Mouse (Mus musculus) left cerebral cortex, postnatal 4 days (tissue): ENCODE results near the gene C3. TPM values are rescaled to one million over a fixed set of nuclear protein-coding genes. Genes with fewer than 3 reads are reported as not detected.

Experiments used
- DNase-seq: peaks from one replicate; pipeline ENCODE4 v3.0.0-alpha.2; 2022
- intact Hi-C: fragments of 180-260 bp; cut with DNase I; formaldehyde crosslinking; loops from one replicate; pipeline ENCODE4 v1.15.1; 2025
- microRNA-seq: library from miRNA; unstranded; fragments of <30 nt; microRNA quantifications from one replicate; pipeline ENCODE4 v1.2.0, GENCODE M21; 2022
- total RNA-seq, 2 experiments: library from RNA; stranded (reverse); gene quantifications; 2 replicates each; pipeline ENCODE4 v1.2.3; 2021

C3 gene
- total RNA-seq, 2 experiments from 2014 or later, result 0.46 to 1.2 TPM

- intact Hi-C loops, result no loop called here
These were observed 47.6 kb downstream of the C3 start for GRCm38 (mm10) chr17:57180363-57180762.

GRCm38 (mm10) chr17:57173351-57173750 lies 54.6 kb downstream of the C3 start:
- no peak for DNase-seq
- intact Hi-C loops, result no loop called here

More at GRCm38 (mm10) chr17:57180363-57180762, 47.6 kb downstream of the C3 start:
- DNase-seq, result peak; percentile 7

- DNase-seq, result no peak
- intact Hi-C loops, result no loop called here
These were observed 55.6 kb downstream of the C3 start for GRCm38 (mm10) chr17:57172378-57172777.

- DNase-seq, result no peak
- intact Hi-C loops, result no loop called here
These were observed 57.2 kb downstream of the C3 start for GRCm38 (mm10) chr17:57170616-57171260.

- intact Hi-C loops, result loop anchor here (5.0 kb wide), 1 partner anchor 70 kb away; no protein-coding TSS in a partner anchor
These were observed 60.8 kb downstream of the C3 start for GRCm38 (mm10) chr17:57166800-57167791.

More at GRCm38 (mm10) chr17:57166800-57167791, 60.8 kb downstream of the C3 start:
- peak; percentile 91 for DNase-seq

Small RNAs within 50 kb of the gene (microRNA-seq; reads per million reads assigned to microRNA genes)
- gene Mir6978, result not detected

Other genes with a start within 250 kb of the C3 start
- not detected for gene Acer1, start 246.0 kb downstream of the C3 start, total RNA-seq
- gene Clpp, start 237.8 kb downstream of the C3 start, total RNA-seq, result 10 to 100 TPM; 46.2 to 49.1 TPM
- gene Alkbh7, start 230.8 kb downstream of the C3 start, total RNA-seq, result 10 to 100 TPM; 28.2 to 32.3 TPM
- not detected for gene Pspn, start 228.1 kb downstream of the C3 start, total RNA-seq
- gene Gtf2f1, start 216.8 kb downstream of the C3 start, total RNA-seq, result 10 to 100 TPM; 50.8 to 51.0 TPM
- gene Gm17949, start 216.7 kb downstream of the C3 start, total RNA-seq, result not detected
- gene Khsrp, start 196.6 kb downstream of the C3 start, total RNA-seq, result 100 to 1,000 TPM; 140 to 144 TPM
- gene Slc25a41, start 186.5 kb downstream of the C3 start, total RNA-seq, result not detected
- under 1 TPM; 0.40 to 0.97 TPM for gene Crb3, start 169.0 kb downstream of the C3 start, total RNA-seq
- gene Slc25a23, start 168.3 kb downstream of the C3 start, total RNA-seq, result 100 to 1,000 TPM; 188 to 219 TPM
- gene Dennd1c, start 149.6 kb downstream of the C3 start, total RNA-seq, result 1 to 10 TPM; 1.2 to 1.4 TPM
- gene Tubb4a, start 140.4 kb downstream of the C3 start, total RNA-seq, result 100 to 1,000 TPM; 308 to 337 TPM
- 1 to 10 TPM; 1.7 to 2.0 TPM for gene Tnfsf9, start 122.8 kb downstream of the C3 start, total RNA-seq
- not detected for gene Cd70, start 78.4 kb downstream of the C3 start, total RNA-seq
- not detected for gene Tnfsf14, start 34.0 kb downstream of the C3 start, total RNA-seq
- gene Gpr108, start 20.3 kb upstream of the C3 start, total RNA-seq, result 10 to 100 TPM; 11.7 to 12.6 TPM
- 1 to 10 TPM; 5.1 to 6.1 TPM for gene Trip10, start 21.3 kb upstream of the C3 start, total RNA-seq
- gene Vav1, start 51.0 kb upstream of the C3 start, total RNA-seq, result 1 to 10 TPM; 2.1 to 2.3 TPM
- 1 to 10 TPM; 3.3 to 3.7 TPM for gene Adgre1, start 130.6 kb upstream of the C3 start, total RNA-seq